Mouse (Mus musculus) intestine, postnatal 0 days (tissue): ENCODE measurements around the gene Hpgds. TPM values are rescaled to one million over a fixed set of nuclear protein-coding genes. Genes with fewer than 3 reads are reported as not detected.

Experiments
- ATAC-seq: fragments of 200-750 bp; cut with Nextera tagmentation; 2 replicates; pipeline ENCODE4 v1.8.0; 2017; ENCODE audit warnings: mild to moderate bottlenecking, moderate TSS enrichment, moderate library complexity
- H3K27ac ChIP-seq: fragments of 300-500 bp; sonication (generic); 2 replicates; pipeline ENCODE4 v1.5.1; 2014; ENCODE audit warnings: mild to moderate bottlenecking, low read depth, low read length, moderate library complexity
- H3K27me3 ChIP-seq: fragments of 300-500 bp; sonication (generic); replicated peaks from 2 replicates; pipeline ENCODE4 v1.6.1; 2014; ENCODE audit warnings: low read length, mixed read lengths; ENCODE audit not compliant: control insufficient read depth, insufficient read depth
- H3K36me3 ChIP-seq: fragments of 300-500 bp; sonication (generic); 2 replicates; pipeline ENCODE4 v1.6.1; 2014; ENCODE audit warnings: mild to moderate bottlenecking, moderate library complexity; ENCODE audit not compliant: control insufficient read depth, insufficient read depth
- H3K4me1 ChIP-seq: fragments of 300-500 bp; sonication (generic); replicated peaks from 2 replicates; pipeline ENCODE4 v1.6.1; 2014; ENCODE audit warnings: antibody characterized with exemption, low read length, mixed read lengths; ENCODE audit not compliant: control insufficient read depth, insufficient read depth
- H3K4me2 ChIP-seq: fragments of 300-500 bp; sonication (generic); replicated peaks from 2 replicates; pipeline ENCODE4 v1.6.1; 2014; ENCODE audit warnings: low read depth, mild to moderate bottlenecking, moderate library complexity
- H3K4me3 ChIP-seq: fragments of 300-500 bp; sonication (generic); 2 replicates; pipeline ENCODE4 v1.5.1; 2014; ENCODE audit warnings: low read depth, low read length
- H3K9ac ChIP-seq: fragments of 300-500 bp; sonication (generic); 2 replicates; pipeline ENCODE4 v1.6.1; 2014; ENCODE audit warnings: mild to moderate bottlenecking, low read depth, low read length
- H3K9me3 ChIP-seq: fragments of 300-500 bp; sonication (generic); 2 replicates; pipeline ENCODE4 v1.6.1; 2016; ENCODE audit warnings: mixed run types; ENCODE audit not compliant: control insufficient read depth
- CTCF ChIP-seq: sonication (generic); IDR thresholded peaks from 2 replicates; pipeline ENCODE4 v1.5.1; 2016; ENCODE audit warnings: low read depth, mild to moderate bottlenecking, control low read depth, antibody characterized with exemption, moderate library complexity
- WGBS: fragments of 180-500 bp; shearing (Covaris S2); extraction: QIAGEN DNeasy Blood & Tissue Kit; methylation state at CpG from one replicate; pipeline ENCODE4 v1.1.7; 2014; 5-methylcytosine and 5-hydroxymethylcytosine counted together
- polyA plus RNA-seq: library from polyadenylated mRNA; unstranded; fragments of >200 nt; fragmentation: Nextera tagmentation; extraction: Ambion mirVana; gene quantifications from 2 replicates; pipeline ENCODE4 v1.2.1, GENCODE M21; 2015

Hpgds gene
- polyA plus RNA-seq, 1 experiment from 2014 or later: 39.4 TPM

DNA sequence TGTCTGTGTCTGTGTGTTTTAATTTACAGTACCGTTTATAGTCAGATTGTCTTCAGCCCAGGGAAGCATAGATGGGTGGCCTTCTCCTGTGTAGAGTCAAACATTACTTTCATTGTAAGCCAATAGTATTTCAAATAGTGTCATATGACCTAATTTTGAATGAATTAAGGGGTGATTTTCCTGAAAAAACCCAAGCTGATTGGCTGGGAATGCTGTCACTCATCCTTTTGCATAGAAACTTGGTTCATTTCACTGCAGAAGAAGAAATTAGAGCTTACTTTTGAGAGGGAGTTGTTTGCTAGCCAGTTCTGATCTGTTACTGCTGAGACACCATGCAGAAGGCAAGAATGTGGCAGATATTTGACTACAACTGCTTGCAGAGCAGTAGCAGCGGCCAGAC is 69.5 kb downstream of the Hpgds start:
- 88% methylated on average over 2 of the region's 2 CpGs for WGBS
- H3K9me3 ChIP-seq: no peaks in the 10 kb centered on the region
- TF ChIP-seq CTCF: no peak
- no peaks in the 10 kb centered on the region for H3K27me3 ChIP-seq
- no peak overlapping the region for H3K9ac ChIP-seq
- peaks cover 45% of the 10 kb centered on the region for H3K36me3 ChIP-seq
- no peak for ATAC-seq
- no peak overlapping the region for H3K4me2 ChIP-seq
- no peak overlapping the region for H3K4me3 ChIP-seq
- no peaks in the 10 kb centered on the region for H3K4me1 ChIP-seq
- H3K27ac ChIP-seq: no peak overlapping the region

Other genes starting within 250 kb of the Hpgds start
- 30.9 and 32.4 TPM in 2 replicates for gene Smarcad1, start 102.3 kb downstream of the Hpgds start, polyA plus RNA-seq
- gene C130060K24Rik, start 236.2 kb upstream of the Hpgds start, polyA plus RNA-seq: 0.10 TPM in 1 of 2 replicates, not detected in the other